Mouse (Mus musculus) liver, embryonic 11.5 days (tissue): ENCODE data around the gene Prdx6. TPM values are rescaled to one million over a fixed set of nuclear protein-coding genes. Genes with fewer than 3 reads are reported as not detected.

ENCODE experiments used
- ATAC-seq: fragments of 200-750 bp; cut with Nextera tagmentation; replicated peaks from 2 replicates; pipeline ENCODE4 v1.8.0; 2017; ENCODE audit warnings: moderate number of reproducible peaks, mild to moderate bottlenecking, moderate TSS enrichment, moderate library complexity; ENCODE audit not compliant: low FRiP score
- DNase-seq: peaks from one replicate; pipeline ENCODE4 v3.0.0-alpha.2; 2017; ENCODE audit warnings: low spot score
- H3K27ac ChIP-seq: fragments of 300-500 bp; sonication (generic); 2 replicates; pipeline ENCODE4 v1.5.1; 2014; ENCODE audit warnings: mild to moderate bottlenecking, low read depth, low read length, control low read depth
- H3K27me3 ChIP-seq: fragments of 300-500 bp; sonication (generic); replicated peaks from 2 replicates; pipeline ENCODE4 v1.6.1; 2014; ENCODE audit warnings: low read length, mixed read lengths; ENCODE audit not compliant: control insufficient read depth, insufficient read depth
- H3K36me3 ChIP-seq: fragments of 300-500 bp; sonication (generic); 2 replicates; pipeline ENCODE4 v1.6.1; 2014; ENCODE audit warnings: mild to moderate bottlenecking, low read length, moderate library complexity, mixed read lengths; ENCODE audit not compliant: control insufficient read depth, insufficient read depth
- H3K4me1 ChIP-seq: fragments of 300-500 bp; sonication (generic); replicated peaks from 2 replicates; pipeline ENCODE4 v1.6.1; 2014; ENCODE audit warnings: low read length, mixed read lengths; ENCODE audit not compliant: control insufficient read depth, insufficient read depth
- H3K4me2 ChIP-seq: fragments of 300-500 bp; sonication (generic); 2 replicates; pipeline ENCODE4 v1.6.1; 2014; ENCODE audit warnings: mild to moderate bottlenecking, control low read depth, moderate library complexity
- H3K4me3 ChIP-seq: fragments of 300-500 bp; sonication (generic); 2 replicates; pipeline ENCODE4 v1.5.1; 2014; ENCODE audit warnings: low read depth, low read length, control low read depth
- H3K9ac ChIP-seq: fragments of 300-500 bp; sonication (generic); 2 replicates; pipeline ENCODE4 v1.6.1; 2014; ENCODE audit warnings: low read depth, low read length, control low read depth
- H3K9me3 ChIP-seq: fragments of 300-500 bp; sonication (generic); 2 replicates; pipeline ENCODE4 v1.6.1; 2016; ENCODE audit warnings: low read length, inconsistent platforms, mixed read lengths; ENCODE audit not compliant: control insufficient read depth
- WGBS: fragments of 180-500 bp; shearing (Covaris S2); extraction: QIAGEN DNeasy Blood & Tissue Kit; methylation state at CpG from one replicate; pipeline ENCODE4 v1.1.7; 2014; 5-methylcytosine and 5-hydroxymethylcytosine counted together
- polyA plus RNA-seq: library from polyadenylated mRNA; unstranded; fragments of >200 nt; fragmentation: Nextera tagmentation; extraction: Ambion mirVana; gene quantifications from 2 replicates; pipeline ENCODE4 v1.2.1, GENCODE M21; 2014

Gene Prdx6
- polyA plus RNA-seq, 1 experiment from 2014 or later = 744 TPM

GRCm38 (mm10) chr1:161247643-161248580 is 3.1 kb downstream of the Prdx6 start:
- H3K4me2 ChIP-seq = peak overlapping the region; percentile 86
- no peak for DNase-seq
- peaks cover 29% of the 10 kb centered on the region for H3K4me1 ChIP-seq
- 80% methylated on average over 11 of the region's 11 CpGs for WGBS
- H3K4me3 ChIP-seq = peak overlapping the region; percentile 90
- no peak overlapping the region for H3K9ac ChIP-seq
- no peak overlapping the region for H3K27ac ChIP-seq
- no peaks in the 10 kb centered on the region for H3K27me3 ChIP-seq
- peaks cover 27% of the 10 kb centered on the region for H3K36me3 ChIP-seq
- no peak for ATAC-seq
- H3K9me3 ChIP-seq = no peaks in the 10 kb centered on the region

DNA sequence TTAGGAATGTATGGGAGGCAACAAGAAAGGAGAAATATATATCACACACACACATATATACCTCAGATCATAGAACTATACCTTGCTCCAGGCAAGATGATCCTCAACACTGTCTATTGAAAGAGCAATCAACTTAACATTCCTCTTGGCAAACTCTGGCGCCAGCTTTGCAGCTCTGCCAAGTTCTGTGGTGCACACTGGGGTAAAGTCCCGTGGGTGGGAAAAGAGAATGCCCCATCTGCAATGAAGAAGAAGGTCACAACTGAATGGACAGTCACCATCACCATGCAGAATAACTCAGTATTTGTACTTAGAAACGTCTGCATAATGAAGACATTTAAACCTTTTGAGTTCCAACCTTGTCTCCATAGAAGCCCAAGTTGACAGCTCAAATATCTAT is 3.8 kb downstream of the Prdx6 start:
- WGBS = 82% methylated on average over 3 of the region's 3 CpGs
- peaks cover 33% of the 10 kb centered on the region for H3K36me3 ChIP-seq

GRCm38 (mm10) chr1:161237750-161238149 is 13.3 kb downstream of the Prdx6 start:
- Histone ChIP-seq H3K9ac (no peak overlapping the region), H3K36me3 (peaks cover 28% of the 10 kb centered on the region; the same call in 1 of the 2 replicates), H3K4me2 (no peak overlapping the region), H3K27me3 (no peaks in the 10 kb centered on the region), H3K4me3 (no peak overlapping the region), H3K27ac (no peak overlapping the region), H3K9me3 (no peaks in the 10 kb centered on the region), H3K4me1 (no peaks in the 10 kb centered on the region)
- DNase-seq (peak; percentile 26), ATAC-seq (0 out of 2 replicates have a peak, but pooled peaks have one; percentile 16)
- WGBS = 92% methylated on average over 4 of the region's 4 CpGs

More for the DNA sequence above, 3.8 kb downstream of the Prdx6 start:
- Histone ChIP-seq H3K27me3 (no peaks in the 10 kb centered on the region), H3K4me2 (no peak overlapping the region), H3K9ac (no peak overlapping the region), H3K4me1 (peaks cover 24% of the 10 kb centered on the region), H3K9me3 (no peaks in the 10 kb centered on the region), H3K4me3 (no peak overlapping the region), H3K27ac (no peak overlapping the region)
- DNase-seq (no peak), ATAC-seq (no peak)

- Histone ChIP-seq H3K9ac (no peak overlapping the region), H3K4me3 (no peak overlapping the region), H3K4me2 (no peak overlapping the region), H3K4me1 (no peaks in the 10 kb centered on the region), H3K27ac (no peak overlapping the region), H3K27me3 (no peaks in the 10 kb centered on the region), H3K9me3 (no peaks in the 10 kb centered on the region), H3K36me3 (peaks cover 24% of the 10 kb centered on the region; the same call in 1 of the 2 replicates)
- ATAC-seq (no peak), DNase-seq (no peak)
- WGBS = 90% methylated on average over 7 of the region's 7 CpGs
Measured at GRCm38 (mm10) chr1:161237339-161237738, 13.7 kb downstream of the Prdx6 start.

- Histone ChIP-seq H3K4me2 (no peak overlapping the region), H3K4me1 (no peaks in the 10 kb centered on the region), H3K4me3 (no peak overlapping the region), H3K27me3 (no peaks in the 10 kb centered on the region), H3K36me3 (peaks cover 7% of the 10 kb centered on the region; the same call in 1 of the 2 replicates), H3K9ac (no peak overlapping the region), H3K9me3 (no peaks in the 10 kb centered on the region), H3K27ac (no peak overlapping the region)
- WGBS = 86% methylated on average over 13 of the region's 13 CpGs
- DNase-seq = peak; percentile 23
- no peak for ATAC-seq
Measured at GRCm38 (mm10) chr1:161233226-161233839, 17.7 kb downstream of the Prdx6 start.

- no peak overlapping the region for H3K4me3 ChIP-seq
- no peaks in the 10 kb centered on the region for H3K36me3 ChIP-seq
- ATAC-seq (no peak), DNase-seq (peak; percentile 22)
- H3K4me1 ChIP-seq = no peaks in the 10 kb centered on the region
- no peak overlapping the region for H3K9ac ChIP-seq
- H3K9me3 ChIP-seq = no peaks in the 10 kb centered on the region
- no peak overlapping the region for H3K4me2 ChIP-seq
- 87% methylated on average over 5 of the region's 5 CpGs for WGBS
- no peaks in the 10 kb centered on the region for H3K27me3 ChIP-seq
- H3K27ac ChIP-seq = no peak overlapping the region
Measured at GRCm38 (mm10) chr1:161232181-161232580, 18.8 kb downstream of the Prdx6 start.

DNA sequence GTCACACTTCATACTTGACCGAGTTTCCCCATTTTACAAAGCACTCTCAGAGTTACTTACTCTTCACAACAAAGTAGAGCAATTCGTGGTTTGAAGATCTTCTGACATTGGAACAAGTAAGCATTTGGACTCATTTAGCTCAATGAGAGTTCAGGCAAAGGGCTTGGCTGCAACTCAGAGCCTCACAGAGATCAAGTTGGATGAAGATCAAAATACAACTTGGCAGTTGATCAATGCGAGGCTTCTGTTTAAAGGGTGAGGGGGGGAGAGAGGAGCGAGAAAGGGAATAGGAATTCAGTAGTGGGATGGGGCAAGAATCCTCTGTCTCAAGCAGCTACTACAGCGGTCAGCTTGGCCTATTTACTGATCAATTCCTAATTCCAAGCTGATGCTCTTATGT is 26.2 kb downstream of the Prdx6 start:
- H3K9me3 ChIP-seq = no peaks in the 10 kb centered on the region
- no peaks in the 10 kb centered on the region for H3K36me3 ChIP-seq
- WGBS = 68% methylated on average over 5 of the region's 5 CpGs
- H3K9ac ChIP-seq = no peak overlapping the region
- no peak overlapping the region for H3K27ac ChIP-seq
- DNase-seq (no peak), ATAC-seq (no peak)
- H3K4me3 ChIP-seq = no peak overlapping the region
- H3K4me2 ChIP-seq = no peak overlapping the region
- no peaks in the 10 kb centered on the region for H3K27me3 ChIP-seq
- no peaks in the 10 kb centered on the region for H3K4me1 ChIP-seq

GRCm38 (mm10) chr1:161219816-161220215 is 31.2 kb downstream of the Prdx6 start:
- H3K4me2 ChIP-seq = no peak overlapping the region
- H3K27ac ChIP-seq = no peak overlapping the region
- 62% methylated on average over 3 of the region's 3 CpGs for WGBS
- no peaks in the 10 kb centered on the region for H3K27me3 ChIP-seq
- no peak for DNase-seq
- no peaks in the 10 kb centered on the region for H3K9me3 ChIP-seq
- no peak for ATAC-seq
- H3K4me3 ChIP-seq = no peak overlapping the region
- no peaks in the 10 kb centered on the region for H3K4me1 ChIP-seq
- H3K36me3 ChIP-seq = no peaks in the 10 kb centered on the region
- no peak overlapping the region for H3K9ac ChIP-seq
